Mouse (Mus musculus) c-Kit-positive CD71-negative TER-119-negative erythroid progenitor cells, embryonic 14.5 days (primary cell): ENCODE measurements around the gene Efcab11.
"Not testable (repeated sequence)": the region's sequence is repeated elsewhere in the genome, so short reads cannot be mapped to it uniquely, and the experiment has no call there.

Experiments used
- DNase-seq: peaks from one replicate; pipeline ENCODE4 v3.0.0-alpha.2; 2013; ENCODE audit warnings: low read depth

Gene Efcab11

DNA sequence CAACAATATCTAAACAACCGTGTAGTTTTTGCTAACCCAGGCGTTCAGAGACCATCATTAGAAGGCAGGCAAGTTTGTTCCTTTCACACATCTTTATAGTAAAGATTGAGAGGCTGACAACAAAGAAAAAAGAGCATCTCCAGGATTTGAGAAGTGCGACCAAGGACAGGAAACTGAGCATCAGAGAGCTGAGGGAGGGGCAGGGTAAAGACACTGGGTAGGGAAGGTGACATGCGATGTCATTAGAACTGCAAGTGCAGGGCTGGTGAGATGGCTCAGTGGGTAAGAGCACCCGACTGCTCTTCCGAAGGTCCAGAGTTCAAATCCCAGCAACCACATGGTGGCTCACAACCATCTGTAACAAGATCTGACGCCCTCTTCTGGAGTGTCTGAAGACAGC is 77.5 kb downstream of the Efcab11 start:
- DNase-seq: not testable (repeated sequence)

DNA sequence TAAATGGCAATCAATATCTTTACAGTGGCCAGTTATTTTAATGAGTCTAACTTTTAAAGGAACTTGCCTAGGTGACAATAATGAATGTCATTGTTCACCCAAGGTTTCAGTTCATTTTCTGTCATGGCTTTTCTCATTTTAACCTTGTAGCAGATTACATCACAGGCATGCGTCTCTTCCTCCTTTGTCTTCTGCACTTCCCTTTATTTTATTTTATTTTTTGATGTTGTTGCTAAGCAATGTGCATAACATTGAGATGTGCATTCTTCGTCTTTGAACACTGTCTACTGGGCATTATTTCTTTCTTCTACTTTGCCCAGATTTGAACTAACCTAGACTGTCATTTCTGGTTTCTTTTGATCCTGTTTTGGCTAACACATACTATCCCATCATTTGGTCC is 88.3 kb downstream of the Efcab11 start:
- DNase-seq: peak; percentile 13

DNA sequence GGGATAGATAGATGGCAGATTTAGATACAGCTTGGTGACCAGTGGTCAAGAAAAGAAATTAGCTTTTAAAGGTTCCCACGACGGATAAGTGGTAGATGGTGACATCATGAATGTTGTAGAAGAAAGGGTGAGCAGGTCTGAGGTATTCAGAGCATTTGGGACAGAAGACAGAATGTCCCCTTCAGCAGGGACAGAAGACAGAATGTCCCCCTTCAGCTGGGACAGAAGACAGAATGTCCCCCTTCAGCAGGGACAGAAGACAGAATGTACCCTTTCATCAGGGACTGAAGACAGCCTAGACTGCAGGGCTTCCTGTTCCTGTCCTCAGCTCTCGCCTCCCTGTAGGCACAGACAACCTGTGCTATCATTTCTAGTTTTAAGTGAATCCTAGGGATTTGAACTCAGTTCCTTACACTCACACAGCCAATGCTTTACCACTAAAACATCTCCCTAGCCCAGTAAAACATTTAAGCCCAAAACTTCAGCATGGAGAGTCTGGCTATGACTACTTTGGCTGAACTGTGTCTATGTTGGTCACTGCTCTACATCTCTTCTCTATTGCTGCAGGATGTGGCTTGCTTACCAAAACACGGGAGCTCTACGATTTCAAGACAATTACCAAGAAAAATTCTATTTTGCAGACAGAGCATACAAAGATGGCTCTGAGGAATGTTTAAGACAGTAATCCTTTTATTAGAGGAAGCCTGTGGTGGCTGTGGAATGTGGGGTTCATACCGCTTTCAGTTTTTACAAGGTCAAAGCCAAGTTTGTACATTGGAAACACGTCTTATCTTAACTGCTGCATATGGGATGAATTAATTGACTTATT is 89.2 kb downstream of the Efcab11 start:
- DNase-seq: no peak

DNA sequence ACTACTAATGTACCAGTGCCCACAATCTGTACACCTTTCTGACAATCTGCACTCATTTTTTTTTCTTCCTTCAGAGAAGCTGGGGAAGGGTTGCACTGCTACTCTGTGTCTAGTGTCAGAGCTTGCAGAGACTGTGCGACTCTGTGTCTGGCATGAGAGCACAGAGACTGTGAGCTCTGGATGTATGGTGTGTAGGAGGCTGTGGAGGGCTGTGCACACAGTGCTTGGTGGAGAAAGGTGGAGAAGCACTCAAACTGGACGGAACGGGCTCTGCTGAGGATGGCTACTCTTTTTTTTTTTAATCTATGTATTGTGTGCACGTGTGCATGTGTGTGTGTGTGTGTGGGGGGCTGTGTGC is 90.1 kb downstream of the Efcab11 start:
- no peak for DNase-seq

DNA sequence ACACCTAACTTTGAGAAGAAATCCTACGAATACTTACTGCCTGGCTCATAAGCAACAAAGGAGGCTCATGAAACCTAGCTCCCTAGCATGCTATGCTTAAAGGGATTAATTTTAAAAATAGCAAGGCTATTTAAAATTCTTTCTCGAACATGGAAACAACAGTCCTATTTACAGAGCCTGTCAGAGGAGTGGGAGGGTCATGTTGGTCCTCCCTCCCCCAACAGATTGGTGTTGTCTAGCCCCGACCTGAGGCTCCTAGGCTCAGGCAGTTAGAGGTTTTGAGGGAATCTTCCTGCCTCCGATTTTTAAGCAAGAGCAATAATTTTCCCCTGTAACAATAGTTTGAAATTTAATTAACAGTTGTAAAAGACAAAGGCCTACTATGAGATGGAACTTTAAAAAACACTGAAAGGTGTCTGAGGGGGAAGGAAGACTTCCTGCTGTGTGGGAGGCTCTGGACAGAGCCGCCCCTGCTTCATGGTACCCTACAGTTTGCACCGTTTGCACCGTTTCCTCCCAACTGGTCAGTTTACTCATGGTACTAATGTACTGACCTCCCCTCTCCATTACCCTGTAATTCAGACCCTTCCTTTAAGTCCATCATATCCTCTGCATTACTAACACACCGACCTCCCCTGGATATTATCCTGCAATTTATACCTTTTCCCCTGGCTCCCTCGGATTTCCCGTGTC is 90.6 kb downstream of the Efcab11 start:
- no peak for DNase-seq

DNA sequence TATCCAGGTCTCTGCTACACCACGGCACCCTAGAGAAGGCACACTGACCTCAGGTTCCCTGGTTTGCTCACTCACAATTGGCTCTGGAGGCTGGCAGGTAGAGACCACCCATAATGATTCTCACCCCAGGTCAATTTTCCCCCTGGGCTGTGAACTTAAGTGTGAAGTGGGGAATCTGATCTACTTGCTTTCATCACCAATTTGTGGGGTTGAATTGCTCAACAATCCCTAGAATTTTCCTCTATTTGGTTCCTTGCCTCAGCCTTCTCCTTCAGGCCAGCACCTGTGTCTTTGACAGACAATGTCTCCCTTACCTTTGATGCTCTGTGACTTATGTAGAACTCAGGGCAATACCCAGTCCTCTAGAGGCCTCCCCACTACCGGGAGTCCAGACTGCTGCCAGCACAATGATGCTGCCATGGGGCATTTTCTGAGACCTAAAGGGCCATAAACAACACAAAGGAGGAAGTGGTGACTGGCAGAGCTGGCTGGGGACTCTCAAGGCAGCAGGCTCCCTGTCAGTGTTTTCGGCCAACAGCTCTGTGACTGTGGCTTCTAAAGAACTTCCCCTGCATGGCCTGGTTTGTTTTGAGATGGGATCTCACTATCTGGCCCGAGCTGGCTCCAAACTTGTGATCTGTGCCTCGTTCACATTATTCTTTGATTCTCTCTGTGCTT is 94.8 kb downstream of the Efcab11 start:
- DNase-seq: peak; percentile 50

DNA sequence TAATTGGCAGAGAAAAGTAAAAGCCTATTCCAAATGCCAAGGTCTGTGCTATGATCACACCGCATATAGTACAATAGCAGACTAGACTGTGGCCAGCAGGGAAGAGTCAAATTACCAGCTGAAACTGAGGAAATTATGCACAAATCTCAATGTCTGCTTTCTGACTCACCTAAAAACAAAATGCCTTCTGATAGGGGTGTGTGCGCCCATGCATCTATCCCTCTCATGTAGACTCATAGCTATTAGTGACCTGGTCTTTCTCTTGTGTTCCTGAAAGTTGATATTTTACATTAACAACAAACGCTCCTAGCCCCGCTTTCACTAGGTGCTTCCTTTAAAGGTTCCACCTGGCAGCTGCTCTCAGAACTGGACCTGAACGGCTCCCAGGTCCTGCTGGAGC is 102.5 kb downstream of the Efcab11 start:
- DNase-seq: no peak

DNA sequence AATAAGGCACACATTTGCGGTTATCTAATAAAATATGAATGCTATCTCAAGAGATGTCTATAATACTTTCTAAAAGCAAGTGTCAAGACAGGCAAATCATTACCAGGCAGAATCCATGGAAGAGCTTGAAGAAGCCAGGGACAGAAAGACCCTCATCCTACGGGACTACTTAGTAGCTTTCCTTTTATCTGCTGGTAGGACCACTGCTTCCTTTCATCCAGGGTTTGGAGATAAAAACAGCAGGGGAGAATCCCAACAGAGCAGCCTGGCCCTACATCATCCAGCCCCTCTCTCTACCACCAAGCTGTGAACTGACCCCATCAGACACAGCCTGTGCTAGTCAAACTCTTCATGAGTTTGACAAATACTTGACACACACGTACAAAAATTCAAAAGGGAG is 103.8 kb downstream of the Efcab11 start:
- no peak for DNase-seq

DNA sequence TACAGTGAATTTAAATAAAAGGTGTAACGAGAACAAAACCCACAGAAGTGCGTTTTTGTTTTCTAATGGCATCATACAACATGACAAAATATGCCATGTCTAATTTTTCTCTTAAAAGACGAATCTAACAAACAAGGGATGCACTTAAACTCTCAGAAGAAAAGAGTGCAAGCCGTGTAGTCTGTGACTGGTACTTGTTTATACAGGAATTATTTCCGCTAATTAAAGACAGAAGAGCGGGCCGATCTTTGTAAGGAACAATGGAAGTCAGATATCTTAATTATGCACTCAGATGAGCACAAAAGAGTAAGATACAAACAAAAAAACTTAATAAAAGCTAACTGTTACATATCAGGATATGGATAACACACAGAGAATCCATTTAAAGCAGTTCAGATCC is 104.3 kb downstream of the Efcab11 start:
- DNase-seq: no peak

DNA sequence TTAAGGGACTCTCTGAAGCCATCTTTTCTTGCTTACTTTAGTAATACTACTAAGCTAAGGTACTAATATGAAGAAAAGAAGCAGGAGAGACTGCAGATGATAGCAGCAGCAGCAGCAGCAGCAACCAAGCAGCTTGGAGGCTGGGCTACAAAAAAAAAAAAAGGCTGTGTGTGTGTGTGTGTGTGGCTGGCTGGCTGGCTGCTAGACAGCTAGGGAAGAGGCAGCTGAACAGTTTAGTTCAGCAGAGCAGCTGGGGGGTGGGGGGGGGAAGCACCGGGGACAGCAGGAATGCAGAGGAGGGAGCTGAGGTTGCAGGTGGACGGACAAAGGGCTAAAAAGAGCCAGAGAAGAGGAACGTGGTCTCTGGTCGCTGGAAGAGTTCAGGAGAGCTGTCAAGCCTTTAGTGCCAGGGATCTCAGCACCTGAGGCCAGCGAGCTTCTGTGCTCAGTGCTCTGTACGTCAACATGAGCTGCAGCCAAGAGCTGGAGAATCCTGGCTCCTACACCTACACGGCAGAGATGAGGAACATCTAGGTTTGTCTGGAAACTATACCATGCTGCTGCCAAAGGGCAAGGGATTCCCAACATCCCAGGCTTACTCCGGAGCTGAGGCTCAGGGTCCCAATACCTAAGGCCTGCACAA is 107.6 kb downstream of the Efcab11 start:
- no peak for DNase-seq

DNA sequence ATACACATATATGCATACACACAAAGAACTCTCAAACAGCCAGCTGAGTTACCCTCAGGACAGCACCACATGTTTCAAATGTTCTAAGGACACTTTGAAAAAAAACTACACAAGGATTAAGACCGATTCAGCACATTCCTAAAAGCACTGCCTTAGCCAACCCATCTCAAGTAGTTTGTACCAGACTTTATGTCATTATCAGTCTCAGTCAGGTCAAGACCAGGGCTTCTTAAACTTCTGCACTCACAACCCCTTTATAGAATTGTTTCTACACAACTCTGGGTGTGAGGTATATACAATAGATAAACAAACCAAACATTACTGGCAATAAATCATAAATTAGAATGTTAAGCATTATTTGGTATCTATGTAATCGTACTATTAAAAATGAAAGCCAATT is 109.4 kb downstream of the Efcab11 start:
- no peak for DNase-seq

DNA sequence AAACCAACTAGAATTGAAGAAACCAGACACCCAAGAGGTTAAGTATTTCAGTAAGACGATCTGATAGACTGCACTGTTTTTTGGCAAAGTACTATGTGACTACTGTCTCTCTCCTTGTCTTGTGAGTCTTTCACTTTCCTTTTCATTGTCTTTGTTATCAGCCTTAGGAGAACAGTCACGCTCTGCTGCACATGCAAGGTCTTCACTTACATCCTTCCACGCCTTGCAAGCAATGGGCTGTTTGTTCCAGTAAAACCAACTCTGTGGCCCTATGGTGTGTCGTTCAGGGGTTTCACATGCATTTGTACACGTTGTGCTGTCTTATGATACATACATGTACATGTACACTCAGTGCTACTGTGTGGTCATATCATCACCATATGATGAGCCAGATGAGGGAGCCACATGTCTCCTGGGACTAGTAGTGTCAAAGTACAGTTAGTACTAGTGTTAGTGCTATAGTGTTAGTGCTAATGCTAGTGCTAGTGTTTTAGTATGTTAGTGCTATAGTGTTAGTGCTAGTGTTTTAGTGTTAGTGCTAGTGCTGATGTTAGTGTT is 110.5 kb downstream of the Efcab11 start:
- no peak for DNase-seq

DNA sequence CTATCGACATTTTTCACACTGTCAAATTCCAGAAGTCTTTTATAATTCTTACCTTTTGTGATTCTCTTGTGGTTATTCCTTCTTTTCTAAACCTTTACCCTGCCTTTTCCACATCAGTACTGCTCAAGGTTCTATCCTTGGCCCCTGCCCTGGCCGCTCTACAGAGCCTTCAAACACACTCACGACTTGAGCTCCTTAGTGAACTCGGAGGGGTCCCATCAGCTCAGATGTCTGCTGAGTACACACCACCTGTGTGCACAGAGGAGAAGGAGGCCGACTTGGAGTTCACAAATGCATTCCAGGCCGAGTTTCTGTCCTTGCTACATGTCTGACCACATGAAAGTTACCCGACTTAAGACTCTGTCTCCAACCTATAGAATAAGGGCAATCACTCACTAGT is 113.2 kb downstream of the Efcab11 start:
- DNase-seq: no peak

DNA sequence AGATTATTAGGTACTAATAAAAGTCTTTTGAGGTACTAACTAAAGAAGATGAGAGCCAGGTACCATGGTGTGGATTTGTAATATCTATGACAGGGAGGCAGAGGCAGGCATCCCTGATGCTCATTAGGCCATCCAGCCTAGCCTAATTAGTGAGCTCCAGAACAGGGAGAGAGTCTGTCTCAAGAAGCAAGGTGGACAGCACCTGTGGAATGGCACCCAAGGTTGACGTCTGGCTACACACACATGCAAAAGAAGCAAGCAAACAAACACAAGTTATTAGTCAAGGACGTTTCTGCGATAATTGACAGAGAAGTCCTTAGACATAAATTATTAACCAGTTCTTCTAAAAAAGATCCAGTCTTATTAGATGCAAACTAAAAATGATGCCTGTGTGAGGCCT is 114.6 kb downstream of the Efcab11 start:
- no peak for DNase-seq

DNA sequence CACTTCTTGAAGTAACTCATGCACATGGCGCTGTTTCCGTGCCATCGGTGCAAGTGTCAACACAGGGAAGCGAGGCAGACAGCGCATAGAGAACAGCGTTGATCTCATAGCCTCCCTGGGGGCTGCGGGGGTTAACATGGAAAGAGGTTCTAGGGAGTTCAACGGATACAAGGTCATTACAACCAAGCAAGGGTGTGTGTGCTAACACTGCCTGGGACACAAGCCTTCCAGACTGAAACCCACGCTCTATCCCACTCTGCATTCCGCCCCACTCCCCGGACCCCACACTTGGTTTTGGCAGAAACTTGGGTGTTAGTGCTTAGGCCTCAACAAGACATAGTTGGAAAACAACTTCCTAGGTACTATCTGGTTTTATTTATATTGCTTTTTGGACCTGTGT is 116.5 kb downstream of the Efcab11 start:
- DNase-seq: no peak

DNA sequence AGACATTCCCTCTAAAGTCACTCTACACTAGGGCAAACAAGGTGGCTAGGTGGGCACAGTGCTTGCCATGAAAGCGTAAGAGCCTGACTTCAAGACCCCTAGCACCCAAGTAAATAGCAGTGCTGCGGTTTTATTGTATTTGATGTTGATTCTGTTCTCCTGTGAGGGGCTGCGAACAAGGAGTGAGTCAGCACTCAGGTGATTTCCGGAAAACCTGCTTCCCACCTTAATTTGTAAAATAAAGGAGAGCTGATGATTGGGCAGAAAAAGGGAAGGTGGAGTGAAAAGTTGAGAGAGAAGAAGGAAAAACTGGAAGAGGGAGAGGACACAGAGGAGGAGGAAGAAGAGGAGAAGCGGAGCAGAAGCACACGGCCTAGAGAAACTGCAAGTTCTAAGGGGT is 118.3 kb downstream of the Efcab11 start:
- DNase-seq: no peak

DNA sequence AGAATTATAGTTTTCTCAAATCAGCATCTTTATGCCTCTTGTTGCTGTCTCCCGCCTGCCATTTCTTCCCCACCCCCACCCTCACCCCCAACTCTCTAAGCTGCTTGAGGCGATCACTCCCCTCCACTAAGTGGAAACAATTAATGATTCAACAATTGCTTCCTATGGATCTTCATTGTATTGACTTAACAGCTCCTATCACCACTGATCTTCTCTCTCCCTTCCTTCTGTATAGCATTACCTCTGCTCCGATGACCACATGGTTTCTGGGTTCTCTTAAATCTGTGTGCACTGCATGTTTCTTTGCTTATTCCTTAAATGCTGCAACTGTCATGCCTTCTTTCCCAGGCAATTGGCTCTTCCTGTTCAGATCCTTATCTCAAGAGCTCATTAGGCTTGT is 120.2 kb downstream of the Efcab11 start:
- DNase-seq: no peak

DNA sequence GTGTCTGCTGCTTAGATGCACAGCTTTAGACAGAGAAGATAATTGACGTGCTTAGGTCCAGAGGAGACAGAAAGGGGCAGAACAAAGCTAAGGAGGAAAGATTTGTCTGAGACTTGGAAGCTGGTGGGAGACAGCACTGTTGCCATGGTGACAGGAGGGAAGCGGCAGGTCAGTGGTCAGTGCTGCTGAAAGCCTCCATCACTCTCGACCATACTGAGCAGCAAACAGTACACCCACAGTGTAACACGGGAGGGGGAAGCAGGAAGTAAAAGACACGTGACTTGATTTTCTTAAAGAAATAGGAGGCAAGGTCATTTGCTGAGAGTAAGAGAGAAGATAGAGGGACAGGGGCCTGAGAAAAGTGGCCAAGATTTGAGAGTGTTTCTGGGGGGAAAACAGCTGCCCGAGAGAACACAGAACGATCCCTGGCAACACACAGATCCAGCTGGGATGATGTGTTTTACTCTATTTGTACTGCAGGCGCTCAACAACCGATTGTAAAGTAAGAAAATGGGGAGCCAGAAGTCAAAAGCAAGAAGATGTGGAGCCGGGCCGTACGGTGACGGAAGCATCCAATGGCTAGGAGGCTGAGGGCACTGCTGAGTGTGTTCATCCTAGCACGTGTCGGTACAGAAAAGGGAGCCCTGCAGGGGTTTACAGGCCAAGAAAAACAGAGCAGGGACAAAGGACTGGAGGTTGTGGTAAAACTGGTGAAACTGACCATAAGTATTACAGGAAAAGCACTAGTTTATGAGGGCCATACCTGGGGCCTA is 126.3 kb downstream of the Efcab11 start:
- no peak for DNase-seq

DNA sequence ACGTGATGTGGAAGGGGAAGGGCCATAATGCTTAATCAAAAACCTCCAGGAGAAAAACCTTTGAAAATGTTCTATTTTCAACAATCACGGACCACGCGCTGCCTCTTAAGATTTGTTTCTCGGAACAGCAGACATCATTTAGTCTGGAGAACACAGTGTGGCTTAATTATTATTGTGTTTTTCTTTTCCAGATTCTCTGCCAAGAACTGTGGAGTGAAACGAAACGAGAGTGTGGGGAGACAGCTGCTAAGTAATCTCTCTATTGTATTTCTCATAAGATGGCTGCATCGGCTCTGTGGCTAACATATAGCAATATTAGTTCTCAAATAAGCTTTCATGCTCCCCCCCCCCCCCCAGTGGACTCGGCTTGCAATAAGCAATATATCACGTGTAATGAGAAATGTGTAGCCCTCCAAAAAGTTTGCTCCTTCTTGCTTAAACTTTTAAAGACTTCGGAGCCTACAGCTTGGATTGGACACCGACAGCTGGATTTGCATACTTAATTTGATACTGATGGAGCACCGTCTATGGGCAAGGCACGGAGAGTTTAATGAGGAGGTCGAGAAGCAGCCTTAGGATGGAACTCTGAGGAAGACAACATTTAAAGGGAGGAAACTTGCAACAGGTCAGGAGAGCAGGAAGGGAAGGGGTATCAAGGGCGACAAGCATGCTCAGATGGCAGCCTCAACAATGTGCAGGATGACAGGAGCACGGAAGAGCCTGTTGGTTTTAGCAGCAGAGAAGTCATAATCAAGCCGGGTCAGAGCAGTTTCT is 127.1 kb downstream of the Efcab11 start:
- DNase-seq: no peak

DNA sequence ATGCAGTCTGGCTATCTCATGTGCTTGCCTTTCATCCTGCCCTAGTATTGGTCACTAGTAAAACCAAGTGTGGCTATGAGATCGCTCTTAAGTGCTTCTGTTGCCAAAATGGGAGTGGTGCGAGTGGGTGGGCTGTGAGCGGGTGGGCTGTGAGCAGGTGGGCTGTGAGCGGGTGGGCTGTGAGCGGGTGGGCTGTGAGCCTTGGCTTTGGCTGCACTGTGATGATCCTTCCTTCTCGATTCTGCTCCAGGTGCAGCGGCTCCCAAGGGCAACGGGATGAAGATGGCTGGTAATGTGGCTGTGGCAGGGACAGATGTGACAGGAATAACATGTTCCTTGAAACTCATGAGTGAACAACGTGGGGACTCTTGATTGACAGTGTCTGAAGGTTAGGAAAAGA is 128.0 kb downstream of the Efcab11 start:
- DNase-seq: no peak

DNA sequence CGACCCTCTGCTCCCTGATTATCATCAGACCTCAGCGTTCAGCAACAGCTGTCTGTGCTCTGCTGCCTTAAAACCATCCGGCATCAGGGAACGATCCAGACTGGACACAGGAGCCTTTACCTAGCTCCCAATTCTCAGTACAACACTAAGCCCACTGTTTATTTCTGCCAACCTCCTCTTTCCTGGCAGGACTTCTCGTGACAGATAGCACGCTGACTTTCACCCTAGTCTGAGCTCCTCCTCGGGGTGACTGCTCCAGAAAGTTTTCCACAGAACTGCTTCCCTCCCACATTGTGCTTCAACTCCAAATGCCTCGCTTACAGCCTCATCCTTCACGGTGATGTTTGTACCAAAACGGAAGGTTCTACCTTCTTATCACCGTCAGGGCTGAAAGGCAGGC is 131.3 kb downstream of the Efcab11 start:
- DNase-seq: no peak
